Mouse (Mus musculus) frontal cortex, adult (tissue): ENCODE data around the gene Tesk1.
"Not testable (repeated sequence)": the region's sequence is repeated elsewhere in the genome, so short reads cannot be mapped to it uniquely, and the experiment has no call there.

ENCODE experiments used
- ATAC-seq: cut with Nextera tagmentation; 2 replicates; pipeline ENCODE4 v1.9.2; 2017; ENCODE audit warnings: mild to moderate bottlenecking, moderate library complexity, mixed read lengths; ENCODE audit not compliant: low TSS enrichment

Gene Tesk1

DNA sequence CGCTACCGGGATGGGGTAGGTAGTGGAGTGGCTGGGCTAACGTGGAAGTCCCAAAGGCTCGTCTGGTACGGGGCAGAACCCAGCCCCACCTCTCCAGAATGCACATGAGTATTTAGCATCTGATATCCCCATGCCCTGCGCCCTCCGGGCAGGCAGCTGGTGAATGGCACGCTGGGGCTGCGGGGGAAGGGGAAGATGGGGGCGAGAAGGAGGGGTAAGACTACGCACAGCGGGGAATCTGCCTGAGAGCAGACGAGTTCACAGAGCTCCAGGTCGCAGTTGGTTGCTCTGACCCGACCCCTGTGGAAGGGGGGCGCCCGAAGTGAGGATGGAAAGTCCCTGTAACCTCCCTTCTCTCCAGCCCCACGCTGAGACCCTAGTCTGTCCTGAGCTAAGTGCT lies 11.7 kb downstream of the Tesk1 start:
- ATAC-seq: no peak

DNA sequence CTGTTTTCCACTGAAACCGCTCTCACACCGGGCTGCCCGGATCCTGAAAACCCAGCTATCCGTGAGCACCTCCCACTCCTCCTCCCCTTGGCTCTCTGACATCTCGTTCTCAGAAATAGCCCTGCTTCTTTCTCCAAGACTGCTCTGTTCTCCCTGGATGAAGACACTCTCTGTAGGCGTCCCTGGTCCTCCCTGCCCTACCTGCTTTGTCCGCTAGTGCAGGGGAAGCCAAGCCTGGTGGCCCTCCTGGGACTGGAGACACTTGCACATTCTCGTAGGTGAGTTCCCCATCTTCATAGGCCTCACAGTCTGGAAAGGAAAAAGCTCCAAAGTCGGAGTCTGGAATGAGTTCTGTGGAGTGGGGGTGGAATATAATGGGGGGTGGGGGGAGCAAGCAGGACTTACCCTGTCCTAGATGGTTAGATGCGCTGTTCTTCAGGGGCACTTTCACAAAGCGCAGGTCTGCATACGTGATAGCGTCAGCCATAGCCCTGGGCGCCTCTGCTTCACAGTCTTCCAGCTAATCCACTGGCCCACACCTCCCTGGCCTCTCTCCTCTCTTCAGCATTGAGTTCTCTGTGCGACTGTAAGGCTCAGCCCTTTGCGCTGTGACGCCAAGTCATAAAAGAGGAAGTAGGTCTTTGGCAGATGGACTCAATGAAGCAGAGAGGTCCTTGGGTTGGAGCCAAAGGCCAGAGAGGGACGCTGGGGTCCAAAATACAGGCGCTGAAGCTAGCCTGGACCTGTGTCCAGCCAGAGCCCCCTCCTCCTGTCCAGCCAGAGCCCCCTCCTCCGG lies 12.5 kb downstream of the Tesk1 start, which contains the start of gene Cd72:
Gene Cd72 (minus strand): TSS at position 588 of the 796 bp plus-strand sequence.
- ATAC-seq: peak; percentile 72

DNA sequence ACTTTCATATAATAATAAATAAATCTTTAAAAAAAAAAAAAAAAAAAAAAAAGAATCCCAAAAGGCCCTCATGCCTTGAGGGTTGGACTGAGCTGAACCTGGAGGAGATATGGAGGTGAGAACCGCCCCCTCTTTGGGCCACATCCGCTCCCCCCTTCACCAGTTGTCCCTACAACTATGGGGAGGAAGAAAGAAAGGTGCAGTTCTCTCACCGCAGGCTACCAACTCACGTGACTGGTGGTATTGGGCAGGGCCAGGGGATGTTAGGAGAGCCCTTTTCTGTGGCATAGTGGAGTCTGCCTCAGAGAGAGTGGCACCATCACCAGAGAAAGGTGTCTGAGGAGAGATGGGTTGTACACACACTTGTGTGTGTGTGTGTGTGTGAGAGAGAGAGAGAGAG lies 14.7 kb downstream of the Tesk1 start:
- ATAC-seq: no peak

DNA sequence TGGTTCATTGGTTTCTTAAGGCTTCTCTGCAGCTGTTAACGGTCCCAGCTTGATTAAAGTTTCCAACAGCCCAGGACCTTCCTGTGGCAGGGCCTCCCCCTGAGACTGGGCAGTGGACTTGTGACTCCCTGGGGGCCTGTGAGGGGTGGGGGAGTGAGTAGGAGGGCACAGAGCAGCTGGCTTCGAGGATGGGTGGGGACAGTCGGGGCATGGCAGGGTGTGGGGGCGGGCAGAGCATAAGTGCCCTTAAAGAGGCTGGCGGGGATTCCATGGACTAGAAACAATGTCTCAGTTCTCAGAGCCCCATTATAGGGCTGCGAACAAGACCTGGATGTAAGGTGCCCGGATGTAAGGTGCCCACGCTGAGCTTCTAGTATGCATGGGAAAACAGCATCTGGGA lies 15.4 kb downstream of the Tesk1 start:
- no peak for ATAC-seq

DNA sequence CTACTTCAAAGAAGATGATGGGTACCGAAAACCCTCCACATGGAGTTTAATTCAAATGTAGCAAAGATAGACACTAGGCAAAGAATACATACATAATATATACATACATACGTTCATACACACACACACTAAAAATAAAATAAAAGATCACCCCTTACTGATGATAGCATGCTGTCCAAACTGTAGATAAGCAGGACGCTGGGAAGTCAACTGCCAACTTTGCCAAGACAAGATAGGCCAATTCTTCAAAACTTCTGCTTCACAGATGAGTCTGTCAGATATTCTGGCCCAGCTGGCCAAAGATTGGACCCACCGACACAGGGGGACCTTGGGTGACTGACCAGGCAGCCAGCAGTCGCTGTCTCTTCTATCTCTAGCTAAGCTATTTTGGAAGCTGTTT lies 21.4 kb downstream of the Tesk1 start:
- ATAC-seq: no peak

DNA sequence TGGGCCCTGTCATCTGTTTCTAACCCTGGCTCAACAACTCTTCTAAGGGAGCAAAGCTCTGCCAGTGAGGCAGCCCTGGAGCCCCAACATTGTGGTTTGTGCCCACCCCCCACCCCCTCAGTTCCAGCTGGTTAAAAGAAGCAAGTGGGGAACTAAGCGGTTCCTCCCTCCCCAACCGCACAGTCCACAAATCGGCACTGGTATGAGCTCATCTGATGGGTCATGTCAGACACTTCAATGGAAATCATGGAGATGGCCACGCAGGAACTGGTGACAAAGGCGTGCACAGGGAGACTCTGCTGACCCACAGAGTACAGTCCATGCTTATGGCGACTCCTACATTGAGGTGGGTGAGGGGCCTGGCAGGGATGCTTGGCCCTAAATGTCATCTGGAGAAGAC lies 24.2 kb downstream of the Tesk1 start:
- no peak for ATAC-seq

DNA sequence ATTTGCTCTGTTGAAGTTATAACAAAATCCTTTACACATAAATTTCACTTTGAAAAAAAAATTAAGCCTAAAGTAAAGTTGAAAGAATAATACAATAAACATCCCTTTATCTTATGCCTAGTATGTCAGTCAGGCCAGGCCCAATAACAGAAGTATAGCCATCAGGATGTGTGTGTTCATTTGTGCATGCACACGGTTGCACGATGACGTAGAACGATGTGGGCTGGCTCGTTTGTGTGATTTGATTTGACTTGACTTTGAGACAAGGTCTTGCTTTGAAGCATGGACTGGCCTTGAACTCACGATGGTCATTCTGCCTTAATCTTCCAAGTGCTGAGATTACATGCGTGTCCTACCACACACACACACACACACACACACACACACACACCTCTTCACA lies 25.1 kb downstream of the Tesk1 start:
- ATAC-seq: no peak

DNA sequence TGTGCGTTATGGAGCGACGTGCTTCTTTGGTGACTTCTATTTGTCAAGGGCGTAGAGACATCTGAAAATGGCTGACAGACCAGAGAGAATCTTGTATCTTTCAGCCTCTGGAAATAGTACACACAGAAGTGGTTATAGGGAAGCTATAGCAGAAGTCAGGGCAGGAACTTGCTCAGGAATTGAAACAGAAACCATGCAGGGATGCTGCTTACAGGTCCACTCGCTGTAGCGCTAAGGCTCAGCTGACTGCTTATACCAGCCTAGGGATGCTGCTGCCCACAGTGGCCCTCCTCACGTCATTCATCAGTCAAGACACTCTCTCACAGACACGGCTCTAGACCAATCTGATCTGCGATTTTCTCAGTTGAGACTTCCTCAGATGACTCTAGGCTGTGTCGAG lies 28.6 kb downstream of the Tesk1 start:
- no peak for ATAC-seq

DNA sequence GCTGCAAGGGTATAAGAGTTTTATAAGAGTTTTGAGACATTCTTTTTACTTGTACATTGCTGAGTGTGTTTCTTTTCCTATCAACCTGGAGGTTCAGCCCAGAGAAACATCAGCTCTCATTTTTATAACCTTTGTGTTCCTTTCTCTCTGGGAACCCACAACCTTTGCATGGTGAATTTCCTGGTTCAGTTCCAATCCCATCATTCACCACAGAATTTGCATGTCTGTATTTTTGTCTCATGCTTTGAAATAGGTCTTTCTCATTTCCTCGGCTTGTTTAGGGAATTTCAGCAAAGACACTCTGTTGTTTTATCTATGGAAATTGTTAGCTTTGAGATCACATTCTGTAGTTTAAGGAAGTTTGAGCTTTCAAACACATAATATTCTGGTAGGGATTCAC lies 31.9 kb downstream of the Tesk1 start:
- no peak for ATAC-seq

DNA sequence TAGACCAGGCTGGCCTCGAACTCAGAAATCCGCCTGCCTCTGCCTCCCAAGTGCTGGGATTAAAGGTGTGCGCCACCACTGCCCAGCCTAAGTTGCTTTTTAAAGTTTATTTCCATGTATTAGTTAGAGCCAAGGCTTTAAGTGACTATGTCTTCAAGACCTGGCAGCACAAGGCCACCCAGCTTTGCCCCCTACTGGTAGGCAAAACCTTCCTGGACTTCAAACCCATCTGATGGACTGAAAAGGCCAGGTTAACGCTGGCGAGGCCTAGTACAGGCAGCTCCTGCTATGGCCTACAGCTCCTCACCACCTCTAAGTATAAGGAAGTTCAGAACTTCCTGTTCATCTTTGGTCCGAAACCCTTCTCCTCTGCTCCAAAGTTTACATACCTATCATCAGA lies 34.9 kb downstream of the Tesk1 start:
- no peak for ATAC-seq

DNA sequence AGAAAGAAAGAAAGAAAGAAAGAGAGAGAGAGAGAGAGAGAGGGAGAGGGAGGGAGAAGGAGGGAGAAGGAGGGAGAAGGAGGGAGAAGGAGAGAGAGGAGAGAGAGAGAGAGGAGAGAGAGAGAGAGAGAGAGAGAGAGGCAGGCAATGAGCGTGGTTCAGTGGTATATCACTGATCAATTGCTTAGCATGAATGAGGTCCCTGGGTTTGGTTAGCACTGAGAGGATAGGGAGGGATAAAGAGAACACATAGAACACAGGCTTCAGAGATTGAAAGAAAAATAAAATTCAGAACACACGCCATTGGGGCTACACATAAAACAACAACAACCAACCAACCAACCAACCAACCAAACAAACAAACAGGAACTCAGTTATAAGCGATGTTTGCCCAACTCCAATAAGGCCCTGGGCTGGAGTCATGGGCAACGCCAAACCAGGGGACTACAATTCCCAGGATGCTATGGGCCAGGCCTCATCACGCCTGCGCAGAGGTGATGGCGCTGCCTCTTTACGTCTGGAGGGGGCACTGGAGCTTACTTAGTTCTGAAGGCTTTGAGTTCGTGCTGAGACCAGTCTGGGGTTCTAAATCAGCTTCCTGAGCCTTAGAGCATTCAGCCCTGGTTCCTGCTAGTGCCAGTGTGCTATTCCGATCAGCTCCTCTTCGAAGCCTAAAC lies 36.3 kb downstream of the Tesk1 start:
- peak; percentile 98 for ATAC-seq

DNA sequence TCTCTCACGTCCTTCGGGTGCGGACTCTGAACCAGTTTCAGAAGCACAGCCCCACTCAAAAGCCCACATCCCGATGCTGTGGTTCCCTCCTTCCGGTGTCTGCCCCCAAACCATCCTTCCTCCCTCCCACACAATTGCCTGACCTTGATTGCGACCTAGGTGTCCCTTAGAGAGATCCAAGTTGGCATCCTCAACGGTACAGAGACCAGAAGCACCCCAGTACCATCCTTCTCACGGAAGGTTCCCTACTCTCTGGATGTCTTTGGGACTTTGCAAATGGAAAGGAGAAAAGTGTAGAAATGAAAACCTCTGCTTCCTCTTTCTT lies 36.8 kb downstream of the Tesk1 start:
- no peak for ATAC-seq

DNA sequence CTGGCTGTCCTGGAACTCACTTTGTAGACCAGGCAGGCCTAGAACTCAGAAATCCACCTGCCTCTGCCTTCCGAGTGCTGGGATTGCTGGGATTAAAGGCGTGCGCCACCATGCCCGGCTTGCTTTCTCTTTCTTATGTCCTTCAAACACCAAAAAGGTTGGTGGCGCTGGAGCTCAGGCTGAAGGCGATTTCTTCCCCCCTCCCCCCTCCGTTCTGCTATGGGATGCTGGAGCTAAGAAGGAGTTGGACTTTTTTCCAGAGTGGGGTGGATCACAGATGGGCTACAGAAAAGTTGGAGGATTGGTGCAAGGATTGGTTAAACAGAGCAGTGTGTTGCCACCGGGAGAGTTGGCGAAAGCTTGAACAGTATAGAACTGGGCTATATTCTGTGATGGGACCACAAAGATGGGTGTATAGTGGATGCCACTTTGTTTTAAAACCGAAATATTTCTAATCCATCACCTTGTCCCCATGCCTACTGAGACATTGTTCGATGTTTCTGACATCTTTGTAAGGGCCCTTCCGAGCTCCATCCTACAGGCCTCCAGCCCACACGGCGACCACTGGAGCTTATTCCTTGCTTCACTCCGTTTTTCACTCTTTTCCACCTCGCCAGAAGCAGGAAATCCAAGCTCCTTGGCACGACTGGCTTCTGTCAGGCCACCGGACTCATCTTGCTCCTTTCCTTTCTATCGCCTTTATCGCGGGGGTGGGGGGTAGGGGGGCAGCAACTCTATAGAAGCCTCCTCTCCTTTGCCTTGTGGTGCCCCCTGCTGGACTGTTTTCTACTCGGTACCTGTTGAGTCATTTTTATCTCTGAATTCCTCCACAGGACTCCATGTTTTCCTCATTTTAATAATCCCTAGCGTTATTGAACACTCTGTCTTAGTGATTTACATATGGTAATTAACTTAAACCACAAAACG lies 37.4 kb downstream of the Tesk1 start:
- no peak for ATAC-seq

DNA sequence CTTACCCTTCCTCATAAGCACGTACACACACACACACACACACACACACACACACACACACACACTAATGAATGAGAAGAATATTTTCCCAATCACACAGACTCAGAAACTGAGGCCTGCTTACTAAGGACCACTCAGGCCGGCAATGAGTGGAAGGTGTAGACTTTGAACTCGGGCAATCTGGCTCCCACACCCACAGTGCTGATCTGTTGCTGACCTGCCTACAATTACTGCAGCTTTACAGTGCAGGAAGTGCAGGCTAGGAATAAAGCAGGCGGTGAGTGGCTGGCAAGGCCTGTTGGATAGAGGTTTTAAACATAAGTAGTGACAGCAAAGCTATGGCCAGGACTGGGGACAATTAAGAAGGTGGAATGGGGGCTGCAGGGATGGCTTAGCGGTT lies 39.2 kb downstream of the Tesk1 start:
- no peak for ATAC-seq

DNA sequence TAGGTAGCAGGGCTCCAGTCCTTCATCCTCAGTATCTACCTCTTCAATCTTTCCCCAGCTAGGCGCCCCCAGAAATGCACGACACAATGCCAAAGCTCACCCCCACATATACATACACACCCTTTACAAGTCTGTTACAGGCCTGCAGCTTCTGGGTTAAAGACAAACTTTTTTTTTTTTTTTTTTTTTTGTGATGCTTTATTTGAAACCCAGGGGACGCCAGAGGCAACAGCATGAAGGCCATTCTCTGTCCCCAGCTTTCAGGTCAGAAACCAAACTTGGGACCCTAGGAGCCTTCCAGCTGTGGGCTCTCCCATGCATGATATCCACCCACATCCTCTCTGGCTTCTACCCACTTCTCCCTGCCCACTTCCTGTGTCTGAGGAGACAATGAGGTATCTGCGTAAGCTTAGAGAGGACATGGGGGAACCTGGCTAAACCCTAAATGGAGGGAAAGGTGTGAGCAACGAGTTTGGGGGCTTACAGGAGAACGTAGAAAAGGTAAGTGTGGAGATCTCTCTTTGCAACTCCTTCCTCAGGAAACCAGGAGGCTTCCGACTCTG lies 40.2 kb downstream of the Tesk1 start:
- no peak for ATAC-seq

DNA sequence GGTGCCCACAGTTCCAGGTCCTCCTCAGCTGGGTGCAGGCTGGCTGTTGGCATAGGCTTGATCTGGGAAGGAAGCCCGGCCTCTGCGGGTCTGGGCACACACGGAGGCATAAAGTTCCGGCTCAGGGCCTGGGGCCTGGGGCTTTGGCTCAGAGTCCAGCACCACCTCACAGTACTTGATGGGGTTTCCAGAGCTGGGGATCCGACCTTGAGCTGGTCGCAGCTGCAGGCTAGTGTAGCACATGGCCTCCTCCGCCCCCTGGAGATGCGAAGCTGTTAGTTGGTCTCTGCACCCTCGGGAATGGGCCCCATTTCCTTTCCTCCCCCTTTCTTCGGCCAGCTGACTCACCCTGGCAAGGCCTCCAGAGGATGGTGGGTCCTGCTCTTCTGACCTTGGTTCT lies 40.9 kb downstream of the Tesk1 start:
- no peak for ATAC-seq

DNA sequence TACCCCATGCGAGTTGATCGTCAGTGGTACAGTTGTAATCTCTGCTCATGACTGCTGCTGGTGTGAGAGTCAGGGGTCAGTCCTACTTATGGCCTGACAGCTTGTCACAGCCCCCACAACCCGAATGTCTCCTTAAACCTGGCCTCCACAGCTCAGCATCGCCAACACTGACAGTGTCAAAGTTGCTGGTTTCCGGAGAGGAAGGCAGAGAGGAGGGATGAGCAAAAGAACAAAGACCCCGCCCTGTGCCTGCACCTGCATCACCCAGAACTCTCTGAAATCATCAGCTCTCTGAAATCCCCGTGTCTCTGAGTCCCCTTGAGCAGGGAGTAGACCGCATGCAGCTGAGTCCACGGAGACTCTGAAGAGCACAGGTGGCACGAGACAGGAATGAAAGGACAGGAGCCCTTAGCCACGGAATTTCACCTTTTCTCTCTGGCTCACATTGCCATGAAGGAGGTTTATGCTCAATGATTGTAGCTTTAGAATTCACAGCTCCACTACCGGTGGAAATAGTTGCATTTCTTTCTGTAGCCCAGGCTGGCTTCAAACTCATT lies 41.9 kb downstream of the Tesk1 start, which contains the start of gene Sit1:
Gene Sit1 (minus strand): TSS at position 200 of the 557 bp plus-strand sequence.
- no peak for ATAC-seq

DNA sequence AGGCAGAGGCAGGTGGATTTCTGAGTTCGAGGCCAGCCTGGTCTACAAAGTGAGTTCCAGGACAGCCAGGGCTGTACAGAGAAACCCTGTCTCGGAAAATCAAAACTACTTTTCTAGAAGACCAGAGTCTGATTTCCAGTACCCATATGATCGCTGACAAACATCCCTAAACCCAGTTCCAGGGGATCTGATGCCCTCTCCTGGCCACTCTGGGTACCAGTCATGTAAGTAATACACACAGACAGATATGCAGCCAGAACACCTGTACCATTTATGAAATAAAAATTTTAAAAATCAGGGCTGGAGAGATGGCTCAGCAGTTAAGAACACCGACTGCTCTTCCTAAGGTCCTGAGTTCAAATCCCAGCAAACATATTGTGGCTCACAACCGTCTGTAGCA lies 43.9 kb downstream of the Tesk1 start:
- ATAC-seq: not testable (repeated sequence)

DNA sequence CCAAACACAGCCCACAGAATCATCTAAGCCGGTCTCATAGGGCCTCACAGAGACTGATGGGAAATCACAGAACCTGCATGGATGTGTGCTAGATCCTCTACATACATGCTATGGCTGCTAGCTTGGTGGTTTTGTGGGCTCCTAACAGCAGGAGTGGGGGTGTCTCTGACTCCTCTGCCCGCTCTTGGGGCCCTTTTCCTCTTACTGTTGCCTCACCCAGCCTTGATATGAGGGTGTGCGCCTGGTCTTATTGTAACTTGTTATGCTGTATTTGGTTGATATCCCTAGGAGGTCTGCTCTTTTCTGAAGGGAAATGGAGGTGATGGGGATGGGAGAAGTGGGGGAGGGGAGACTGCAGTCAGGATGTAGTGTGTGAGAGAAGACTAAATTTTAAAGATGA lies 47.9 kb downstream of the Tesk1 start:
- no peak for ATAC-seq

DNA sequence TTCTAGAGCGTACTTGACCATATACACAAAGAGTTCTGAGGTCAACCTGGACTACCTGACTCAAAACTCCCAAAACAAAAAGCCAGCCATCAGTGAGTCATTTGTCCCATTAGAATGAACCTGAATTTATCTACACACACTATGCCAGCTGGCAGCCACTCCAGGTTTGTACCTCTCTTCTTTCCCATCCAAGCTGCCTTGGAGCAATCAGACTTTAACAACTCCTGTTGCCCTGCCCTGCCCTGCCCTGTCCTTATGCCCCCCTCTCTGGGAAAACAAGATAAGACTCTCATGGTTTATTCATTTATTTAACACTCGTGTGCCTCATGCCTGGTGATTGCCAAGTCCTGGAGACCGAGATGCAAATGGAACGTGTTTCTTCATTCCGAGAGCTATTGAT lies 49.1 kb downstream of the Tesk1 start:
- ATAC-seq: no peak

DNA sequence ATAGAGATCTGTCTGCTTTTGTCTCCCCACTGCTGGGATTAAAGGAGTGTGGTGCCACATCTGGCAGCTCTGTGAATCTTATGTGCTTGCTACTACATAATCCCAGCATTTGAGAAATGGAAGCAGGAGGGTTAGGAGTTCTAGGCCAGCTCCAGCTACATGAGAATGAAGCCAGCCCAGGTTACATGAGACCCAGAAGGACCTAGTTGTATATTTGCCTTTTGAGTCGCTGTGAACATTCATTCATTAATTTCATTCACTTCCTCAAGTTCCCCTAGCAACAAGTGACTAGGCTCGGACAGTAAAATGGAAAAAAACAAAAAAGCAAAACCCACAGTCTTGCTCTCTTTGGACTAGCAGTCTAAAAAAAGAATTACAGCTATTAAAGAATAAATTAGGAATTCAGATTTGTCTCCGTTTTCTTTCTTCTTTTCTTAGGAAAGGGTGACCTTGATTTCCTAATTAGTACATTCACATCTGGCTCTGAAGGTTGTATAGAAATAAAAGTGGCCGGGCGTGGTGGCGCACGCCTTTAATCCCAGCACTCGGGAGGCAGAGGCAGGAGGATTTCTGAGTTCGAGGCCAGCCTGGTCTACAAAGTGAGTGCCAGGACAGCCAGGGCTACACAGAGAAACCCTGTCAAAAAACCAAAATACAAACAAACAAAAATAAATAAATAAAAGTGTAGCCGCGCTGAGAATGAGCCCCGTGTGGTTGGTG lies 50.5 kb downstream of the Tesk1 start:
- ATAC-seq: no peak
